Mouse (Mus musculus) frontal cortex, postnatal 10 days (tissue): ENCODE measurements around the gene Rp2.

Source experiments
- DNase-seq, 2 experiments: peaks; one replicate each; pipeline ENCODE4 v3.0.0; 2022; ENCODE audit warnings: low spot score in 2 of 2, mixed read lengths in 1 of 2

The Rp2 gene

DNA sequence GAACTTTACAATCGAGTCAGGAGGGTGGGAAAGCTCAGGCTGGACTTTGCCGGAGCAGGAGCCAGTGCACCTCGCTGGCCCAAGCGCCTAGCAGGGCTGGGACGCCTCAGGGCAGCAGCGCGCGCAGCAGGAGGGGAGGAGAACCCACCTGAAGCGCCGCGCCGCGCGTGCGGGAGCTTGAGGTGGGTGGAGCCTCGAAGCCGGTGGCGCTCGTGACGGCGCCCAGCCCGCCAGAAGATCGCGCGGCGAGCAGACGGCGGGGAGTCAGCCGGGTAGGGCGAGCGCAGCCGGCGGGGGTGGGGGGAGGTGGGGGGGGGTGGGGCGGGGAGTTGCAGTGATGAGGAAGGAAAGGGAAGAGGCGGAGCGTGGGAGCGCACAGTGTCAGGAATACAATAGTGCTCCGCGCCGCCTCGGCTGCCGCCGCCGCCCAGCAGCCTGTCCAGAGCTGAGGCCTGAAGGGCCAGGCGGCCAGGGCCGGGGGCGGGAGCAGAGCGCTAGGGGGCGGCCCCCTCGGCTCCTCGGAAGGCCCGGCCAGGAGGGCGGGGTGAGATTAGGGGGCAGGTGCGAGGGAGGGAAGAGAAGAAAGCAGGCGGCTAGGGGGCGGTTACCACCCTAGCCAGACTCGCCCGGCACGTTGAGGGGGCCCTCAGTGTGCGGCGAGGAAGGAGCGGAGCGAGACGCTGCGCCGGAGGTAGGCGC, 61.0 kb downstream of the Rp2 start, which contains the start of gene Jade3:
Gene Jade3, plus strand, starts transcription at position 549 of the 699 bp plus-strand sequence.
- DNase-seq, result peak; percentile 32 to 61

GRCm38 (mm10) chrX:20425839-20426449, 61.7 kb downstream of the Rp2 start:
- peak; percentile 3 to 14 for DNase-seq
